Mouse (Mus musculus): Measurements from ENCODE around the gene Psmb4. TPM values are rescaled to one million over a fixed set of nuclear protein-coding genes. Genes with fewer than 3 reads are reported as not detected.

The Psmb4 gene
- total RNA-seq, 1 experiment from 2014 or later: 111 TPM

- ATAC-seq (ENCODE audit: extremely low read depth, insufficient number of reproducible peaks, low FRiP score, poor library complexity, severe bottlenecking): no peak
Observed at GRCm38 (mm10) chr3:94835396-94835795, 51.4 kb downstream of the Psmb4 start.

Other genes with a start within 250 kb of the Psmb4 start
- not detected in 2 replicates for gene Gm10972, start 243.8 kb downstream of the Psmb4 start, total RNA-seq (2017)
- gene Tuft1, start 228.1 kb downstream of the Psmb4 start, total RNA-seq (2017): 4.1 and 4.9 TPM in 2 replicates
- gene Selenbp2, start 193.4 kb downstream of the Psmb4 start, total RNA-seq (2017): not detected in 2 replicates
- not detected in 2 replicates for gene Cgn, start 100.5 kb downstream of the Psmb4 start, total RNA-seq (2017)
- gene Pogz, start 49.4 kb downstream of the Psmb4 start, total RNA-seq (2017): 32.0 and 35.3 TPM in 2 replicates
- gene Selenbp1, start 46.1 kb upstream of the Psmb4 start, total RNA-seq (2017): 1.4 and 1.7 TPM in 2 replicates
- gene Rfx5, start 67.1 kb upstream of the Psmb4 start, total RNA-seq (2017): 38.9 and 44.0 TPM in 2 replicates
- 40.3 and 42.2 TPM in 2 replicates for gene Pi4kb, start 87.8 kb upstream of the Psmb4 start, total RNA-seq (2017)
- 22.7 and 34.4 TPM in 2 replicates for gene Zfp687, start 128.5 kb upstream of the Psmb4 start, total RNA-seq (2017)
- 163 and 195 TPM in 2 replicates for gene Psmd4, start 155.7 kb upstream of the Psmb4 start, total RNA-seq (2017)
- 26.8 and 30.8 TPM in 2 replicates for gene Pip5k1a, start 220.0 kb upstream of the Psmb4 start, total RNA-seq (2017)
- gene Vps72, start 224.1 kb upstream of the Psmb4 start, total RNA-seq (2017): 63.9 and 79.4 TPM in 2 replicates
- 0.49 and 1.7 TPM in 2 replicates for gene Tmod4, start 237.5 kb upstream of the Psmb4 start, total RNA-seq (2017)
- gene Scnm1, start 247.1 kb upstream of the Psmb4 start, total RNA-seq (2017): 111 and 146 TPM in 2 replicates
- 11.4 and 12.3 TPM in 2 replicates for gene Lysmd1, start 247.1 kb upstream of the Psmb4 start, total RNA-seq (2017)